Mouse (Mus musculus) adrenal gland, postnatal 4 days (tissue): ENCODE data around the gene Magea4. TPM values are rescaled to one million over a fixed set of nuclear protein-coding genes. Genes with fewer than 3 reads are reported as not detected.

Source experiments
- DNase-seq, 2 experiments: peaks; one replicate each; pipeline ENCODE4 v3.0.0; 2021 to 2022; ENCODE audit warnings: low spot score in 2 of 2, mixed read lengths in 2 of 2
- long read RNA-seq, 2 experiments: library from polyadenylated mRNA; stranded (forward); transcript quantifications; one replicate each; pipeline ENCODE4 v2.0.0; 2021
- microRNA-seq: library from miRNA; unstranded; fragments of <30 nt; microRNA quantifications from one replicate; pipeline ENCODE4 v1.2.0, GENCODE M21; 2021
- total RNA-seq, 2 experiments: library from RNA; stranded (reverse); gene quantifications; 2 replicates each; pipeline ENCODE4 v1.2.3; 2021

The Magea4 gene
- not detected for total RNA-seq
- long read RNA-seq, experiment 1, result 0 reads
- long read RNA-seq, experiment 2, result 0 reads

DNA sequence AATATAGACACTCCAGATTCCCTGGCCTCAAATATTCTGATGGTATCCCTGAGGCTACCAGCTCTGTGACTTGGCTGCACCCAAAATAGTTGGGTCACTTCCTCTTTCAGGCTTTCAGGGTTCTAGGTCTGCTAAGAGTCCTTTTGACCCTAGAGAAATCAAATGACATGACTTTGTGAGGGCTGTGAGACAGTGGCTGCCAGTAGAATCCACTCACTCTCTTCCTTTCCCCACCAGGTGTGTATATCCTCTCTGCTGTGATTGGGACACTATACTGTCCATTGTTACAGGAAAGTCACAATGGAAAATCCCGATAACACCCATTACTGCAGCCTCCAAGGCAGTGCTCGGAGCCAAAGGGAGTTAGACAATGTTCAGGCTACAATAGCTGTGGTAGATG, at the start of gene Magea4:
Gene Magea4, plus strand, starts transcription at position 301 of the 400 bp plus-strand sequence.
- no peak for DNase-seq

DNA sequence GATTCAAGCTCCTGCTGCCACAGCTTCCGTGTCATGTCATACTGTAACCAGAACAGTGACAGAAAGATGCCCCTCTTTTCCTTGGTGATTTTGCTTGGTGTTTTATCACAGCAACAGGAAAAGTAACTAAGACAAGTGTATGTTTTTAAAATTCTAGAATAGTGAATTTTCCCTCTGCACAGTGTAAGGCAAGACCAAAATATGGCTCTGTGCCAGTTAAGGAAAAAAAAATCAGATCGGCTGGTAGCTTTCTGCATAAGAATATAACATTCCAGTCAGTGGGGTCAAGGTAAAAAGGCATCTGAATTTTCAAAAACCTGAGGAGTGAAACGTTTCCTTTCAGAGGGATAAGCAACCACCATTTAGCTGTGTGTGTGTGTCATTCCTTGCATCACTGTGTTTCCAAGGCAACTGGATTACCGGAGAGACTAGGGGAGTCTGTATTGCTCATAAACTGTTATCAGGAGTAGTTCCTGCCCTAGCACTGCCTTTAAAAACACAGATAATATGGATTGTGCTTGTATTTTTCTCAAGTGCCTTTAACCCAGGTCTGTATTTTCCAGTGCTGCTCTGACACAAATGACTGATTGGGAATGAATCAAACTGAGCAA, 18.8 kb upstream of the Magea4 start:
- DNase-seq, result no peak

GRCm38 (mm10) chrX:72270637-72271036, 48.8 kb downstream of the Magea4 start:
- DNase-seq, result no peak

Small RNA genes within 50 kb of the gene (microRNA-seq; reads per million reads assigned to microRNA genes)
- 443 reads per million, percentile 65 among the genes with 10 or more reads in this experiment for gene Mir224
- 25.2 reads per million, percentile 31 among the genes with 10 or more reads in this experiment for gene Mir452

Other genes starting within 250 kb of the Magea4 start
- 1 to 10 TPM in 1 of 2 experiments, under 1 TPM in 1; 0.28 to 1.5 TPM for gene Fate1, start 249.0 kb upstream of the Magea4 start, total RNA-seq
- gene Cnga2, start 230.2 kb upstream of the Magea4 start, total RNA-seq, result 1 to 10 TPM in 1 of 2 experiments, under 1 TPM in 1; 0.51 to 1.1 TPM
- gene Gabre, start 52.8 kb downstream of the Magea4 start, total RNA-seq, result 1 to 10 TPM; 2.1 to 3.9 TPM
- not detected for gene Magea10, start 164.8 kb downstream of the Magea4 start, total RNA-seq